Mouse (Mus musculus) testis, adult 2 months (tissue): ENCODE results near the gene Ispd.

Experiments
- CTCF ChIP-seq: fragments of 200-500 bp; IDR thresholded peaks from 2 replicates; pipeline ENCODE4 v1.5.1; 2012; ENCODE audit warnings: low read depth, mild to moderate bottlenecking, inconsistent platforms, low read length, moderate library complexity; ENCODE audit not compliant: control insufficient read depth, insufficient read depth, insufficient replicate concordance
- POLR2A ChIP-seq: fragments of 200-500 bp; IDR thresholded peaks from 2 replicates; pipeline ENCODE4 v1.6.1; 2012; ENCODE audit warnings: low read depth, mild to moderate bottlenecking, inconsistent platforms, low read length, moderate library complexity; ENCODE audit not compliant: control insufficient read depth

DNA sequence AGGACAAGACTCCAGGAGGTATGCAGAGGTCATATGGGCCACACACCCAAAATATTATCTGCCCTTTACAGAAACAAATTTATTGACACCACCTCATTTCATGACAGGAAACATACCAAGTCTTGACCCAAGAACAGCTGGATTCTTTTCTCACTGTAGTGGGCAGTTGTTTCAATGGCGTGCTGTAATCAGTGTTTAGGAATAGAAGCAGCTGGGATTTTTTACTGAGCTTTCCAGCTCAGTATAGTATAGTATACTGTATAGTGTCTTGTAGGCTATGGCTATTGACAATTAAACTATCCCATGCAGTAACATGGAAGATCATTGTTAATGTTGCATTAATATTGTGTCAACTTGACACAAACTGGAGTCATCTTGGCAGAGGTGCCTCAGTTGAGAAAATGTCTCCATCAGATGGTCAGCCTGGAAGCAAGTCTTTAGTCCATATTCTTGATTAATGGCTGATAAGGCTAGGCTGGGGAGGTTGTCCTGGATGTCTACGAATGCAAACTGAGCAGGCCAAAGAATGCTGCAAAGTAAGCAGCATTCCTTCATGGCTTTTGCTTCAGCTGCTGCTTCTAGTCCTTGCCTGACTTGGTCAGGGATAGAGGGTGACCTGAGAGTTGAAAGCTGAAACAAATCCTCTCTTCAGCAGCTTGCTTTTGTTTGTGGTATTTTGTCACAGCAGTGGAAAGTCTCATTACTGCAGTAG is 216.4 kb downstream of the Ispd start:
- TF ChIP-seq CTCF = no peak
- no peak for TF ChIP-seq POLR2A
